Mouse (Mus musculus) embryo, embryonic 10 days (tissue): ENCODE results near the gene Obp2a.
"Not testable (repeated sequence)": the region's sequence is repeated elsewhere in the genome, so short reads cannot be mapped to it uniquely, and the experiment has no call there.

Source experiments
- DNase-seq: peaks from one replicate; pipeline ENCODE4 v3.0.0-alpha.2; 2015; ENCODE audit warnings: low spot score

The Obp2a gene

GRCm38 (mm10) chr2:25709791-25710190 is 9.9 kb downstream of the Obp2a start:
- not testable (repeated sequence) for DNase-seq

- DNase-seq, result peak; percentile 16
Observed at GRCm38 (mm10) chr2:25711641-25712040, 11.8 kb downstream of the Obp2a start.

GRCm38 (mm10) chr2:25717222-25717621 is 17.4 kb downstream of the Obp2a start:
- DNase-seq, result no peak

GRCm38 (mm10) chr2:25733199-25733930 is 33.5 kb downstream of the Obp2a start:
- no peak for DNase-seq

GRCm38 (mm10) chr2:25736709-25737108 is 36.9 kb downstream of the Obp2a start, which contains the start of gene Obp2b:
TSS of gene Obp2b (plus strand) at chr2:25737009.
- DNase-seq, result not testable (repeated sequence)

- DNase-seq, result no peak
Observed at GRCm38 (mm10) chr2:25741671-25742070, 41.8 kb downstream of the Obp2a start.
